Mouse (Mus musculus) CD4-positive, CD25-positive, alpha-beta regulatory T cell, adult 2 months (primary cell): ENCODE data around the gene Enthd1.
A peak's percentile ranks its signal among the peaks of the same experiment; 100 is the strongest.

Experiments
- DNase-seq: peaks from one replicate; pipeline ENCODE4 v3.0.0-alpha.2; 2012; ENCODE audit warnings: low read depth, low spot score

The Enthd1 gene

DNA sequence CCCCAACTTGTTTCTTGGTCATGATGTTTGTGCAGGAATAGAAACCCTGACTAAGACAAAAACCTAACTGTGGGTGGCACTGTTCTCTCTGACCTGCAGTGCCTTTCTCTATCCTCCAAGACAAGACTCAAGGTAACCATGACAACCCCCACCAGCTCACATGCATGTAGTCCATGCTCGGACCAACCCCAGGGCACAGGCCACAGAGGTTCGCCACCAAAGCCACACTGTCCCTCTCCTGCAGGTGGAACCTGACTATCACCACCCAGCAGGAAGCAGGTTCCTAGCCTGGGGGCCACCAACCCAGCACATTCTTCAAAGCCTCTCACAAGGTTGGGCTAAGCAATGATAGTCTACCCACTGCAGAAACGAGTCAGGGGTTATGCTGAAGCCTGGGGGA, 76.3 kb downstream of the Enthd1 start:
- DNase-seq, result peak; percentile 48

DNA sequence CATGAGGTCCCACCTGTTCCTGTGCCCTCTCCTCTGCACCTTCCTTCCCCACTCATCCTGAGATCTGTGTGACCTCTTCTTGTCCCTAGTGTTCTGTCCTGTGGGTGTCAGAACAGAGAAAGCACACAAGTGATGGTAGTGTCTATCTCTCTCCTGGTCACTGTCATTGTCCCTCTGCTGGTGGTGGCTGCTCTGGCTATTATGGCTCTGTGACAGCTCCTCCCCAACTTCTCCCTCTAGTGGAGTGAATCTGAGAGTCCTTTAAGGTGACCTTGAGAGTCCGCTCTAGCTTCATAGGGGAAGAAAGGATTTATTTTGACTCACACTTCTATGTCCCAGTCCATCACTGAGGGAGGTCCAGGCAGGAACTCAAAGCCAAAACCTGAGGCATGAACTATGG, 79.4 kb downstream of the Enthd1 start:
- no peak for DNase-seq

DNA sequence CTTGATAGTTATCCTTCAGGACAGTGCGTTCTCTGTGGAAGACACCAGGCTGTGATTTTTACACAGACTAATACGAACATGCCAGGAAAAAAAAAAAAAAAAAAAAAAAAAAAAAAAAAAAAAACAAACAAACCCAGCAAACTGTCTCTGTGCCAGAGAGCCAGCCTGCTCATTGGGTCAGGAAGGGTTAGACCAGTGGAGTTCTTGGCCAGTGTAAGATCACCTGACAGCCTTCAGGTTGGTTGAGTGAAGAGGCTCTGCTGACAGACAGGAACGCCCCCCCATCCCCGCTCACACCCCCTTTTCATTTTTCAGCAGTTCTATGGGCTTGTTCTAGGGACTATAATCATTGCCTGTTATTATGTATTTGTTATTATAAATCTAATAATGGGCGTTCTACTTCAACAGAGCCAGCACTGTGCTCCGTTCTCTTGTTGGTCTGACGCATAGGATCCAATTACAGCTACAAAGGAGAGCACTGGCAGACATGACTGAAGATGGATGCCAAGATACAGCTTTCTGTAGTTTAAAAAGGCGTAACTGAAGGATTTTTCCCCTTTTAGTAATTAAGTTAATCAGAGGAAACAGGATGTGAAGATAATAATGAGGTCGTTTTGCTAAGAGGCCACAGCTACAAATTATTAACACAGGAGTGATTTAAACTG, 81.8 kb downstream of the Enthd1 start:
- DNase-seq, result no peak

DNA sequence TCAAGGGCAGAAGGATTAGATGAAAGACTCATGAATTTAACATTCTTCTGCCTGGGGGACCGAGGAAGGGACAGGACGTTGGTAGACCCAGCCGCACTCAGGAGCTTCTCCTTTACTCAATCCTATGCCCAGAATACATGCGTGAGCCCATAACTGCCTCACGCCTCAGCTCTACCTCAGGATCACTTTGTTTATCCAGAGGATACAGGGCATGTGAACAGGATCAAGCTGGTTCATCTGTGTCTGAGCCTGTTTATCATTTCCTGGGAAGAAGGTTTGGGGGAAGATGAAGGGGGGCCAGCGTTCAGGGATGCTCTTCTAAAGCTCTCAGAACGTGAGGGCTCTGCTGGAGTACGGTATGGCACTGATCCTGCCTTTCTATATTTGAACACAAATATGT, 82.6 kb downstream of the Enthd1 start:
- no peak for DNase-seq

DNA sequence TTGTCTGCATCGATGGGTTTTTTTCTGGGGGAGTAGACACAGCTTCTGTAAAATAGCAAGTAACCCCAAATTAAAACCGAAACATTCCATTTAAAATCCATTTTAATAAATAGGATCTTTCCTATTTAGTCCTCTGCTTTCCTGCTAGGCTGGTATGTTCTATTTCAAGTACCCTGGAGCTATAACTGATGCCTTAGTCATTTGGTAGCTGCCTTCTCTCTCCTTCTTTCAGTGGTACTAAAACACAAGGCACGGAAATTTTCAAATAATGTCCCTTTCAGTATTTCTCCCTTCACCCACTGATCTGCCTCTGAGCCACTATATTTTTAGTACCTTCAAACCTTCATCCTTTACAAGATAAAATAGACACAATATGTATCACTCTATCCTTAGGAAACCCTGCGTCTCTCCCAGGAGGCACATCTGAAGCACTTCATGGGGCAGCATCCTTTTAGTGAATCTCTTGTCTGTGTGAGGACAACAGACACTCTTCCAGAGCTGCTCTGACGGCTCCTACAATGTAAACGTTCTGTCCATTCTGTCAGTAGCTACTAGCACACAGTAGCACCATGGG, 90.4 kb downstream of the Enthd1 start:
- DNase-seq, result no peak

DNA sequence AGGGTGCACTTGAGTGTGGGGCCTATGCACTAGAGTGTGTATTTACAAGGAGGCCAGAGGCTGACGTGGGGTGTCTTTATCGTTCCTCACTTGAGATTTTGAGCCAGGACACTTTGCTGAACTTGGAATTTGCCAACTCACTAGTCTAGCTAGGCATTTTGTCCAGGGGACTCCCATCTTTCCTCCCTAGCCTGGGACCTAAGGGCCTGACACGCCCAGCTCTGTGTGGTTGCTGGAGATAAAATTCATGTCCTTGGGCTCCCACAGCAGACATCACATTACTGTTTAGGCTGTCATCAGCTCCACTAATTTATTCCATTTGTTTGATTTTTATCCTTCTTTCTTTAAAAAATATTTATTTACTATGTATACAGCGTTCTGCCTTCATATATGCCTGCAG, 97.1 kb downstream of the Enthd1 start:
- no peak for DNase-seq

DNA sequence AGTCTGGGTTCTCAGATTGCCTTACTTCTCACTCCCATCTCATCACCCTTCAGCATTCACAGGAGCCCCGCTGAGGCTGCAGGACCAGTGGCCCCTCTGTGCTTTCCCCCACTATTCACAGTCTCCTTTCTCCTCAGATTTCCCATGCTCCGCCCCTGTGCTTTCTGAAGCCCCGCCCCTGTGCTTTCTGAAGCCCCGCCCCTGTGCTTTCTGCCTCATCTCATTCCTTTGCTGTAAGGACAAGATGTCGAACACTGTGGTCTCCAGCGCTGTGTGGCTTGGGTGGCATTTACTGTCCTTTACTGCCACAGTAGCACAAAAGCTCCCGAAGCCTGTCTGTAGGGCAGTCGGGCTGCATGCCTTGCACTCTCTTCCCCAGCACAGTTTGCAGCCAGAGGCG, 102.8 kb downstream of the Enthd1 start:
- DNase-seq, result peak; percentile 54

DNA sequence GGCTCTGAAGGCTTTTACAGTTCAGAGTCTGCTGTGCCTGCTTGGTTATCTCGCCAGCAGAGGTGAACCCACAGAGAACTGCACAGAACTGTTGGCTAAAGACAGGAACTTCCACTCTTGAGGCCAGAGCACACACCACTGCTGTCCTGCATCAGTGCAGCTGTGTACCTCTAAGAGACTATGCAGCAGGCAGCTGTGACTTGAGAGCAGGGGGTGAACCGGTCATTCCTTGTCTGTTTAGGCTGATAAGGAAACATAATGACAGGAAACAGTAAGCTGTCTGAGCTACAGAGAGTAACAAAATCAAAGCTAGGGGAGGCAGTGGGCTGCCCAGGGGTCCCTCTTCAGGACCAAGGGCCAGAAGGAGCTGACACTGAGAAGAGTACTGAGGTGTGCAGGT, 103.5 kb downstream of the Enthd1 start:
- no peak for DNase-seq

DNA sequence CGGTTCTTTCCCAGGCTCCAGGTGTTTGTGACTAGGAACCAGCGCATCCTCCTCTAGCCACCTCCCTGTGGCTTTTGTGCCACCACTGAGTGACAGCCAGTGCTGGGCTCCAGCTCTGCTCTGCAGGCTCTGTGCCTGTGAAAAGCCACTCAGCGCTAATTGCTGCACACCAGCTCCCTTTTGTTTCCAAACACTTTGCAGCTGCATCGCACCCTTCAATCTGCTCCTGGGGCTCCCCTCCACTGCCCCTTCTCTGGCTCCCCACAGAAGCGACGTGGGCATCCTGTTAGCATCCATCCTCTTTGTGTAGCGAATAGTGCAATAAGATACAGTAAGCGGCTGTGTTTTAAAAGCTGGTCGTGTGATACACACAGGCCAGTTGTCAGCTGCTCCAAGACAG, 104.9 kb downstream of the Enthd1 start:
- DNase-seq, result no peak

DNA sequence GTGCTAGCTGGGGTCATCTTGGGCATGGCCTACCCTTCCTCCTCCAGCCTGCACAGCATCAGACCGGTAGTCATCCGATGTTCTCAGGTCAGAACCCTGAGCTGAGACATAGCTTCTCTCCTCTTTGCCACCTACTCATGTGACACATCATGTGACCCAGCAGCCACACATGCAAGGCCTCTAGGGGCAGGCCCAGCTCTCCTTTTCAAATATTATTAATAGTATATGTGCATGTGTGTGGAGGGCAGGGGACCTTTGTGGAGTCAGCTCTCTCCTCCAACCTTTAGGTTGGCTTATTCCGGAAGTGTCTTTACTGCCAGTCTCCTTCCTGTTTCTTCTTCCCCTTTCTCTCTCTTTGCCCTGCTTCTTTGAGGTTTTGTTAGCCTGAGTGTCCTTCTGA, 107.0 kb downstream of the Enthd1 start:
- DNase-seq, result peak; percentile 54

DNA sequence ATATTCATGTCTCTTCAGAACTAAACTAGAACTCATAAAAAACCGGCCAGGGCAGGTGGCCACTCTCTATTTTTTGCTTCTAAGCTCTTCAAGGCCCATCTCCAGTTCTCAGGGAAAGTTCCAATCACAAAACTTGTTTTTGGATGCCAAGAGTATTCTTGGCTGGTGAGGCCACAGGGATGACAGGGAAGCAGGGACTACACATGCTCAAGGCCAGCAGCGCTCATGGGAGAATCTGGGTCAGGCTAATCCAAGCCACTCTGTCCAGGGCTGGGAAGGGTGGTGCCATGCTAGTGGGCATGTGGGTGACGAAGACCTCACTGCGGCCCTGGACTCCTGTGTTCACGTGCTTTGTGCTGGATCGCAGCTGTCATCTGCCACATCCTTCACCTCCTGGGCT, 110.5 kb downstream of the Enthd1 start:
- DNase-seq, result no peak

DNA sequence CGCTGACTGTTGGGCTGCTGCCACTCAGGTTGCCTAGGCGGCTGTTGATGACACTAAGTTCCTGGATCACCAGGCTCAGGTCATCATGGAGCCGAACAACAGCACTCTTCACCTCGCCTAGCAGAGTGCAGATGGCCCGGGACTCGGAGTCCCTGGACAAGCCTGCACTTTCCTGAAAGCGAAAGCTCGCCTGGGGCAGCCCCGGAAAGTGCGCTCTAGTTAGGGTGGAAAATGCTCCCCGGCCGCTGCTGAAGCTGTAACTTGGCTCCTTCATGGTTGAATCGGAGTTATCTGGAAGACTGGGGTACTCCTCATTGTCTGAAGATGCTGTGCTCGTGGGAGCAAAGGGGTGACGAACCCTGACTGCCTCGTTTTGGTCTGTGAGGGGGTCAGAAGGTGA, 112.5 kb downstream of the Enthd1 start:
- no peak for DNase-seq

DNA sequence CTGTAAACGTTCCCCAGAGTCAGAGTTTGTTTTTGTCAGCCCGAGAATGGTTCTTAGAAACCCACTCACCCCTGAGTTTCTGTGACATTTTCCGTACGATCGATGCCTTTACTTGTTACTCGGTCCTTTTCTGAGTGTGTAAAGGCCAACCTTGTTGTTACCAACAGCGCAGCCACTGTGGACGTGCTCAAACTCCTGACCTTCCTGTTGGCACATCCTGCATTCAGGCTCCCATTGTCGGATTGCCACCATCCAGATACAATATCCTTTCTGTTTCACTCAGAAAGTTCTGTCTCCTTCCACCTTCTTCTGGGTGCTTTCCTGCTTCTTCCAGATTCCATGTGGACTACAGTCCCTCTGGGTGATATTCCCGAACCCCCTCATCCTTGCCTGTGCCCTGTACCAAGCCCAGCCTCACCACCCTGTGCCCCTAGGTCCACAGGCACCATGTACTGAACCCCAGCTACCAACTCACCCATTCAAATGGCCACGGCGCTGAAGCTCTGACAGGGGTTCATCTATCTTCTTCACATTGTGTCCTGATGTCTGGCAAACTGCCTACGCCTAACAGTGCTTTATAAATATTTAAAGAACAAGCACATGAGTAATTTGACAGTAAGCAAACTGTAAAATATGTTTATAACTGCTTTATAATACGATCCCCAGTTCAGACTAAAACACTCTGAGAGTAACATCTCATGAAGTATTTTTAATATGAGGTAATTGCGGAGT, 118.8 kb downstream of the Enthd1 start:
- no peak for DNase-seq

DNA sequence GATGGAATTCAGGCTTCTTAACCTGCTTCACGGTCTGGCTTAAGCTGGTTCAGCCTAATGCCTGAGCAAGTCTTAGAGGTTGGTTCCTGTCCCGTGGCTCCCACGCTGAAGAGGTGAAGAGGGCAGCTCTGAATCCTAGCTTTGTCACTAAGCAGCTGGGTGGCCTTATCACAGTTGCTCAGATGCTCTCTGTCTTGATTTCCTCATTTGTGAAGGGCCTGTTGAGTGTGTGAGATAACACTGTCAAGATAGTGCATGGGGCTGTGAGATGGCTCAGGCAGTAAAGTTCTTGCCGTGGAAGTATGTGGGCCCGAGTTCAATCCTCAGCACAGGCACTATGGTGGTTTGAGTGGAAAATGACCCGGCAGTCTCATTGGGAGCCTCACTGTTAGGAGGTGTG, 124.8 kb downstream of the Enthd1 start:
- no peak for DNase-seq

DNA sequence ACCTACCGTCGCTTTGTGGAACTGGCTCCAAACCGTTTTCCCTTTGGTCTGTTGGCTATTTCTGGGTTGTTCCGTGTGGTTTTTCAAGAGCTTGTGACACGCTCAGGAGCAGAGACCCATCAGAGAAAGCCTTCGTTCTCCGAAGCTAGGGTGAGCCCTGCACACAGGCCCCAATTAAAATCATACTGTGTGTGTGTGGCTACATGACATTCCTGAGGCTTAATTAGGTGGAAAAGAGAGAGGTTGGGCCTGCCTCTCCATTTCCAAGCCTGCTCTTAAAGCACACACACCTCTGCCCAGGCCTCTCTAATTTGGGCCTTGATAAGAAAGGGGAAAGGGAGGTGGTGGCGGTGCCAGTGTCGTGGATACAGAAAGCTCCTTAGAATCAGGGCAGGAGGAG, 126.5 kb downstream of the Enthd1 start:
- no peak for DNase-seq

DNA sequence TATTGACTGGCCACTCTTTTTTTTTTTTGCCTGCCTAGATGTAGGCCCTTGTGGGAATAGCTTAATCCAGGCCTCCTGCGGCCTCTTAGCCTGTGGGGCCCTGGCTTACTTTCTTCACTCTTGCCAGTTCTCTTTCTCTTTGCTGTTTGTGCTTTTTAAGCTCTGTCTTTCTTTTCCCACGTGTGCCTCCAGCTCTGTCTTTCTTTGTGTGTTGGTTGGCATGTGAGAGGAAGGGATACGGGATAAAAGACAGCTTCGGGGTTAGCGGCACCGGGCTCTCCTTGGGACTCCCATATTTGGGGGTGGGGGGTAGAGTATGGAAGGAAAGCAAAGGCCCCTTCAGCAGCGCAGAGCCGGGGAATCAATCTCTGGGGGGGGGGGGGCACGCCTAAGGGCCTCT, 127.0 kb downstream of the Enthd1 start:
- no peak for DNase-seq

DNA sequence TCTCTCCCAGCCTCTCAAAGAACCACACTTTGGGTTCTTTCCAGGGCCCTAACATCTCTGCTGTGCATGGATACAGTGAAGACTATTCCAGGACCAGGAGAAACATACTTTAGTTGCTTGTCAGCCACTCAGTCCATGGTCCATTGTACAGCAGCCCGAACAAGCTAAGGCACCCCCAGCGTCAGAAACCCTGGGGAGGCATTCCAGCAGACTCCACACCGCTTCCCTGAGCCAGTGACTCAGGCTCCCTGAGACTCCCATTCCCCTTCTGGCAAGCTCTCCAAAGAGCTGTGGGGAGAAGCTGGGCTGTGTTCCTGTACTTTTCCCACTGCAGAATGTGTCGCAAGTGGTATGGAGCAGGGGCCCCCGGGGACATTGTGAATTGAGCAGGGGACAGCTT, 128.0 kb downstream of the Enthd1 start:
- DNase-seq, result no peak

DNA sequence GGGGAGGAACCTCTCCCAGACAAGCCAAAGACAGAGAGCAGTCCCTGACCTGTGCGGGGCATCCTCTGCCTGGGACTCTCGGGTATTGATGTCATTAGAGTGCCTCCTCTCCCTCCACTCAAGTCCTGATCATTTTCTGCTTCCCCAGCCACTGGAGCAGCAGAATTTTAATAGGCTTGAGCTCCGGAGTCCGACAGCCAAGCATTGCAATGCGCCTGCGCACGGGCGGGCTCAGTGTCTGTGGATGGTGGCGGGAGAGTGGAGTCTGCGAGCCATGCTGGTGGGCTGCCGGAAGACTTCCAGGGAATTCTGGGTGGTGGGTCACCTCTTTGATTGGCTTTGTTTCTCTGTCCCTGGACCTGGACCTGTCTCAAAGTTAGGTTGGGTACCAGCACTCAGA, 134.6 kb downstream of the Enthd1 start:
- no peak for DNase-seq

DNA sequence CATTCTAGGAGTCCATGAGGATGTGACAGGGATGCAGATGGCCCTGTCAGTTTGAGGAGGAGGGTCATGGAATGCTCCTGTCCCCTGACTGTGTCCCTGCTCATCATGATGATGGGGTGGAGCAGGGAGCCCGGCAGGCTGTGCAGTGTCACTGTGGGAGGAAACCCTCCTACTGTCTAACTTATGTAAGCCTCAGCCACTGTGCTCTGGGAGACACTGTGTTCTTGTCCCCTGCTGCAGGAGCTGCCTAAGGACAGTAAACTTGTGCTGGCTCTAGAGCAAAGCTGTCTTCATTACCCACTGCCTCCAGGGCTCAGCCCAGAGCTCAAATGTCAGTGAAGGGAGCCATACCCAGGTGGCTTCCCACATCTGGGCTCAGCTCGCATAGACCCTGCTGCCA, 146.8 kb downstream of the Enthd1 start:
- no peak for DNase-seq

DNA sequence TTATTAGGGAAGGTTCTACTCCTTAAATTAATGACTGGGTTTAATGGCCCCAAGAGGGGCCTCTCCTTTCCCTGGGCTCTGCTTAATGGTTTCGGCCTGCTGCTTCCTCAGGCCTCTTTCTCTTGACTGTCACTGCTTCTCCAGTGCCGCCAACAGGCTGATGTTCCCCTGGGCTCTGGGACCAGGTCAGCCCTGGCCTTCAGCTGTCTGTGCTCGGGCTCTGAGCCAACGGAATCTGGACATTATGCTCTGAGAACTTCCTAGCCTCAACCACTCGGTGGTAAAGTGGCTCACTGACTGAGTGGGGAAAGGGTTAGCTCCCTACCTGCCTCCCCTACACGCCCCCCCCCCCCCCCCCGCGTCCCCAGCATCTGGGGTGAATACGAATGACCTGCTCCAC, 147.9 kb downstream of the Enthd1 start:
- DNase-seq, result no peak

DNA sequence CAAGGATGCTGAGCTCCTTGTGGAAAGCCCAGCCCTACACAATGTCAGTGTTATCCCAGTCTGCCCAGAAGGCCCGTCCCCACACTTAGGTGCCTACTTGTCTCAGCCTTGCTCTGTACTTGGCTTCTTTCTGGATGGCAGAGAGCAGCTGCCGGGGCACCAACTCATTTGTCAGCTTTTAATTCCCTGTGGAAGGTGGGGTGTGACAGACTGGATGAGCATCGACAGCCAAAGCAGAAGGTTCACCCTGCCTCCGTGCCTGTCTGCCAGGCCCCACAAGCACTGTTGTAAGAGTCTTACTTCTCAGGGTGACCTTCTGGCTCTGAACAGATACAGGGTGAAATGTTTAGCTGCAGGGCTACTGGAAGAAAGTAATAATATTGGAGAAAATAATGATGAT, 149.8 kb downstream of the Enthd1 start:
- no peak for DNase-seq

DNA sequence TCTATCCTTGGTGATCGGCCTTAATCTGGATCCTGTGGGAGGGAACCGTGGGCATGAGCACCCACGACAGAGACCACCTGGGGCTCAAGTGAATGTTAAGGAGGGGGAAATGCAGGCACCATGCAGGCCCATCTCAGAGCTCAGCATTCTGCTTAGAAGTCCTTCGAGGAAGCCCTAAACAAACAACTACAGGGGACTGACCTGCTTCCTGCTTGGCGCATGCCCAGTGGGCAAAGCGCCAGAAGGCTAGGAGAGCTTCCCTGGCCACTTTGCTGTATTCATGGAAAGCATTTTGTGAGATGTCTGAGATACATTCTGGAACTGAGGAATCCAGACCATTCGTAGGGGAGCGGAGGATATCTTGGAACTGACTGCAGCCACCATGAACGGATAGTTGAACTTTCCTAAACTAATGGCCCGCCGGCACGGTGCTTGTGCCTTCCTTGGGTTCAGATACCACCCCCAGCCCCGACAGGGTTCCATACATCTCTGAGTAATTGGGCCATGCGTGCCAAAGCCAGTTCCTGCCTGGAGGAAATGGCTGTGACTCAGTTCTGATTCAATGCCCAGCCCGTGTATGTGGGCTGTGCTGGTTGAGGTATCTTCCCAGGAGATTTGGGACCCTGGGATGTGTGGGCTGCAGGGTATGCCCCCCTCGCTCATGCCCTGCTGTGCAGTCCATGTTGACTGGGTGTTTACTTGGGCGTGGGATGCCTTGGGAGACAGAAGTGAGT, 150.8 kb downstream of the Enthd1 start:
- DNase-seq, result no peak

DNA sequence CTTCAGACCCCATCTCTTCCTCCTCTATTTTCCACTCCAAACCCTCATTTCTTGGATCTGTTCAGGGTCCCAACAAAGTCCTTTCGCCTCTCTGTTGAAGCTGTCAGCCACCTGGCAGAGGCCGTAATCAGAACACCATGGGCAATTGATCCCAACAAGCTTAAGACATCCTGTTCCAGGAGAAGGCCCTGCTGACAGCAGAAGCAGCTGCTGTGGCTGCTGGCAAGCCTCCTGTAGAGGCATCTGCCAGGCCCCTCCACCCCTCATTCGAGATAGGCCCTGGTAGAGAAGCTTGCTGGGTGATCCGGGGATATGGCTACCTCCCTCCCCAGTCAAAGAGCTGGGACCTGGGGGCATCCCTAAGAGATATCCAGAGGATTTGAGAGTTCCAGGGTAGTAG, 151.9 kb downstream of the Enthd1 start:
- no peak for DNase-seq
